Mouse (Mus musculus): ENCODE data around the gene Alg11. TPM values are rescaled to one million over a fixed set of nuclear protein-coding genes. Genes with fewer than 3 reads are reported as not detected.

Gene Alg11
- 33.8 and 34.8 TPM in 2 replicates for polyA plus RNA-seq (2011; ENCODE audit: insufficient read length, low read depth, missing spikeins)

DNA sequence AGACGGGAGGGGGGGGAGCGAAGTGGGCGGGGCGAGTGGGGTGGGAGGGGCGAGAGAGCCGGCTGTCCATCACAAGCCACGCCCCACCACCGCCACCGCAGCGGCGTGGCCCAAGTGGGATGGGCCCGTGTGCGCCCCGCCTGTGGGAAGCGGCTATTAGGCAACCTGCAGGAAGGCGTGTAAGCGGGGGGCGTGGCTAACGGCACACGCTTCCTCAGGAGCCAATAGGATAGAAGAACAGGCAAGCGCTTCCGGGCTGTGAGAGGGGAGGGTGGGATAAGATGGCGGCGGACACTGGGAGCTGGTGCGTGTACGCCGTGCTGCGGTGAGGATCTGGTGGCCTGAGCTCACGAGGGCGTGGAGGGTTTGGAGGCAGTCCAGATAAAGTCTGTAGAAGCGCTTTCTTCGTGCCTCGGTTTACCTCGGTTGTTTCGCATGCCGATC, at the start of gene Alg11:
Gene Alg11, plus strand, starts transcription at position 276 of the 444 bp plus-strand sequence.
- Histone ChIP-seq H3K27ac (ENCODE audit: insufficient read depth, low read length) (no peak within 1 kb of the TSS), H3K4me3 (ENCODE audit: insufficient read depth, low read length) (peak within 1 kb of the TSS; percentile 97), H3K4me1 (ENCODE audit: control insufficient read depth, insufficient read depth, low read length) (no peaks in the 10 kb centered on the region)
- TF ChIP-seq CTCF (IDR thresholded peaks at IDR 0.05; ENCODE audit: borderline replicate concordance, insufficient read depth, low read length): no peak
- peak; percentile 97 for TF ChIP-seq POLR2A (IDR thresholded peaks at IDR 0.05; ENCODE audit: low read depth, low read length)

DNA sequence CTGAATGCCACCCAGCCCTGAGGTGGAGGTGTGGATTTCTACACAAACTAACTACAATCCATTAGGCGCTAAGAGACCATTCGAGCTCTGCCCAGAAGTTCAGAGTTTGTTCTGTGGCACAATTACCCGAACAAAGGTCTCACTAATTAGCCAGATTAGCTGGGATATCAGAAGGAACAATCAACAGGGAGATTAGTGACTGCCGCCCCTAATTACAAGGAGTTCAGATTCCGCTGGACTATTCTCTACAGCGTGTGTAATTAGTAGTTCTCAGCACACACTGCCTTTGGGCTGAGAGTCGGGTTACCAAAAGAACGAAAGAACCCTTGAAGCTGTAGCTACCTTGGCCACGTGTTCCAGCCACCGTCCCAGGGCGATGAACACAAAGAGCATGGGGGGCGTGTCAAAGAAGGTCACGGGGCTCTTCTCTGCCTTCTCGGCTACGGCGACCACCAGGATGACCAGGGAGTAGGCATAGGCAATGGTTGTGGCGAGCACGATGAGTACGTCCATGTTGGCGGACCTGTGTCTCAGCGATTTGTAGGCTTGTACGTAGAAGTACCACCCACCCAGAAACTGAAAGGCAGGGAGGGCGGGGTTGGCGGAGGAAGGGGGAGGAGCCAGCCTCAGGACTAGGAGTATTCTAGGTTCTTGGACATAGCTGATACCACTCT, 47.4 kb upstream of the Alg11 start:
- TF ChIP-seq POLR2A (IDR thresholded peaks at IDR 0.05; ENCODE audit: low read depth, low read length) (no peak), CTCF (IDR thresholded peaks at IDR 0.05; ENCODE audit: borderline replicate concordance, insufficient read depth, low read length) (no peak)
- Histone ChIP-seq H3K27ac (ENCODE audit: insufficient read depth, low read length) (no peak overlapping the region), H3K4me1 (ENCODE audit: control insufficient read depth, insufficient read depth, low read length) (no peaks in the 10 kb centered on the region), H3K4me3 (ENCODE audit: insufficient read depth, low read length) (no peak overlapping the region)

DNA sequence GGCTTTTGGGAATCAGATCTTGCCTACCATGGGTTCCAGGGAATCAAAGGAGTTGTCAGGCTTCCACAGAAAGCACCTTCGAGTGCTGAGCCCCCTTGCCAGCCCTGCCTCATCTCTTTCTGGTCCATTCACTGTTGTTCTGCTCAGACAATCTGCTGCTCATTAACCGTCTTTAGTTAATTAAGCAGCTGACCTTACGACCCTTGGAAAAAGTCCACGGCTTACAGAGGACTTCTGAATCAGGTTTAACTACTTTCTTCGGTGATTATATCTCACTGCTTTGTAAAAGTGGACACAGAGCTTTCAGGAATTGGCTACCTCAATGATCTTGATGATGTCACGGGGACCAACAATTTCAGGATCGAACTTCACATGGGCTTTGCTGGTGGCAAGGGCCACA, 42.8 kb upstream of the Alg11 start:
- TF ChIP-seq POLR2A (IDR thresholded peaks at IDR 0.05; ENCODE audit: low read depth, low read length): no peak
- TF ChIP-seq CTCF (IDR thresholded peaks at IDR 0.05; ENCODE audit: borderline replicate concordance, insufficient read depth, low read length): no peak
- no peak overlapping the region for H3K27ac ChIP-seq (ENCODE audit: insufficient read depth, low read length)
- no peaks in the 10 kb centered on the region for H3K4me1 ChIP-seq (ENCODE audit: control insufficient read depth, insufficient read depth, low read length)
- H3K4me3 ChIP-seq (ENCODE audit: insufficient read depth, low read length): no peak overlapping the region

DNA sequence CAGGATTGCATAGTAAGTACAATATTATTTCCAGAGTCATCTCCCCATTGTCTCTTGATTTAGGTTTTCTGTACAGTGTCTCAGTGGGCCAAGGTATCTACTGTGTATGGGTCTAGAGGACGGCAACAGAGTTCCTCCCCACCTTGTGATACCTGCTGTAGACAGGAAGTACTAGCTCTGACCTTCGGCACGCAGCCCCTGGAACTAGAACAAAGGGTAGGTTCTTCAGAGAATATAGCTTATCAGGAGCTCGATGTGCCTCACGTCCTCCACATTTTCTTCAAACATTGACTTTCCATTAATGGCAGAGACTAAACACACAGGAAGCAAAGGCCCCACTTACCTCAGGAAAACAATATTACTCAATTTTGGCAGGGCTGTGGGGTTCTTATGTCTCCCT, 41.0 kb upstream of the Alg11 start:
- Histone ChIP-seq H3K4me3 (ENCODE audit: insufficient read depth, low read length) (no peak overlapping the region), H3K27ac (ENCODE audit: insufficient read depth, low read length) (no peak overlapping the region), H3K4me1 (ENCODE audit: control insufficient read depth, insufficient read depth, low read length) (no peaks in the 10 kb centered on the region)
- TF ChIP-seq POLR2A (IDR thresholded peaks at IDR 0.05; ENCODE audit: low read depth, low read length) (no peak), CTCF (IDR thresholded peaks at IDR 0.05; ENCODE audit: borderline replicate concordance, insufficient read depth, low read length) (no peak)

DNA sequence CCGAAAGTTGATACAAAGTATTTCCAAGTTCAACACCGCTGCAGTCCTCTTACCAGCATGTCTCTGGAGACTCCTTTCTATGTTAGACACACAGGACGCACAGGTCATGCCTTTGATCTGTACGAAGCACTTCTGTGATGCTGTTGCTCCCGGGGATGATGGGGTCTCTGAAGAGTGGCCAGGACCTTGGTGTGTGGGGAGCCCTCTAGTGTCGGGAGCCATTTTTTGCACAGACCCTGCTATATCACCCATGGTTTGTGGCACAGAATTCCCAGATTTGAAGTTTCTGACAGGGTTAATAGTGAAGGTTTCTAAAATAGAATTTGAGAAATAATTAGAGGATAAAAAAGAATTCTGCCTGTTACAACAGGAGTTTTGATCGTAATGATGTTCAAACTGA, 38.3 kb upstream of the Alg11 start:
- H3K27ac ChIP-seq (ENCODE audit: insufficient read depth, low read length): no peak overlapping the region
- no peaks in the 10 kb centered on the region for H3K4me1 ChIP-seq (ENCODE audit: control insufficient read depth, insufficient read depth, low read length)
- H3K4me3 ChIP-seq (ENCODE audit: insufficient read depth, low read length): no peak overlapping the region
- TF ChIP-seq POLR2A (IDR thresholded peaks at IDR 0.05; ENCODE audit: low read depth, low read length): no peak
- TF ChIP-seq CTCF (IDR thresholded peaks at IDR 0.05; ENCODE audit: borderline replicate concordance, insufficient read depth, low read length): no peak

DNA sequence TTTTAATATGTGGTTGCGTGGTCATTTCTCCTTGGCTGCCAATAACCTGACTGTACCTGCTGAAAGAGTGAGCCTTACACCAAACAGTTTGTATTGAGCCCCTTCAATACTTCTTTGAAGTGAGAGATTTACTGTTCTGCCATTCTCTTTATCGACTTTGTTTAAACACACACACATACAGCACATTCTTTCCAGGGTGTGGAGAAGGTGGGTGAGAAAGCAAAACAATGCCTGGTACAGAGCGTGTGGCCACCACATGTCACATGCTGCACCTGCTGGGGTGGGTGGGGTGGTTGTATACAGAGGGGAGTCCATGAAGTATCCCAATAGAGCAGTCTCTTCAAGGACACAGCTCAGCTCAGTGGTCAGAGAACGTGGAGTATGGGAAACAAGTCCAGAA, 35.3 kb upstream of the Alg11 start:
- Histone ChIP-seq H3K4me3 (ENCODE audit: insufficient read depth, low read length) (no peak overlapping the region), H3K27ac (ENCODE audit: insufficient read depth, low read length) (no peak overlapping the region), H3K4me1 (ENCODE audit: control insufficient read depth, insufficient read depth, low read length) (no peaks in the 10 kb centered on the region)
- TF ChIP-seq POLR2A (IDR thresholded peaks at IDR 0.05; ENCODE audit: low read depth, low read length) (no peak), CTCF (IDR thresholded peaks at IDR 0.05; ENCODE audit: borderline replicate concordance, insufficient read depth, low read length) (no peak)

DNA sequence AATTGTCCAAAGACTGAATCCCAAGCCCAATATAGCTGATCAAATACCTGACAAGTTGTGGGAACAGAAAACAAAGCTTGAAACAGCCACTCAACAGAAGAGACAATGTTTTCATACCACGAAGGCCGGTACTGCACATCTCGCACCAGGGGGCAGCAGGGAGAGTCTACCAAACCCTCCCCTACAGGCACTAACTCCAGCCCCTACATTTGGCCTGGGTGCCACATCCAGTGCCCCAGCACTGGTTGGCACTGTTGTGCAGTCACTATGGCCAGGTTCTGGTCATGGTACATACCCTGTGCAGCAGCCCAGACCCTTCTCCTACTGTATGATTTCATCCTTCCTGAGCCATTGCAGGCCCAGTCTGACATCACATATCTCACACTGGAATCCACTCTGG, 31.5 kb upstream of the Alg11 start:
- TF ChIP-seq POLR2A (IDR thresholded peaks at IDR 0.05; ENCODE audit: low read depth, low read length): no peak
- no peak overlapping the region for H3K27ac ChIP-seq (ENCODE audit: insufficient read depth, low read length)
- H3K4me3 ChIP-seq (ENCODE audit: insufficient read depth, low read length): no peak overlapping the region
- no peaks in the 10 kb centered on the region for H3K4me1 ChIP-seq (ENCODE audit: control insufficient read depth, insufficient read depth, low read length)

DNA sequence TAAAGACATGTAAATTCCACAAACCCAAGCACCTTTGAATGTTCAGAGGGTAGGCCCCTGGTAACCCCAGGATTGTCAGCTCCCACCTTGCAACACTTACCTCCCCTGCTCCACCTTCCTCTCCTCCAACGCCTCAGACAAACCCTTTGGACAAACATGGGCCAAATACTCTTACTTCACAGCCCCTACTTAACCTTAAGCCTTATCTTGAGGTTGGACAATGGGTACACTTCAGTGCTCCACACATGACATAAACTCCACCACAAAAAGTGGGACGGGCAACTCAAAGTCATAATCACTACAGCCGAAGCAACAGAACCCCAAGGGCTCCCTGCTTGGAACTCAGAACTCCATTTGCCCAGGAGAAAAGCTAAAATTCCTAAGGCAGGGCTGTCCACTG, 29.5 kb upstream of the Alg11 start:
- Histone ChIP-seq H3K4me1 (ENCODE audit: control insufficient read depth, insufficient read depth, low read length) (no peaks in the 10 kb centered on the region), H3K27ac (ENCODE audit: insufficient read depth, low read length) (no peak overlapping the region), H3K4me3 (ENCODE audit: insufficient read depth, low read length) (no peak overlapping the region)
- TF ChIP-seq CTCF (IDR thresholded peaks at IDR 0.05; ENCODE audit: borderline replicate concordance, insufficient read depth, low read length) (no peak), POLR2A (IDR thresholded peaks at IDR 0.05; ENCODE audit: low read depth, low read length) (no peak)

DNA sequence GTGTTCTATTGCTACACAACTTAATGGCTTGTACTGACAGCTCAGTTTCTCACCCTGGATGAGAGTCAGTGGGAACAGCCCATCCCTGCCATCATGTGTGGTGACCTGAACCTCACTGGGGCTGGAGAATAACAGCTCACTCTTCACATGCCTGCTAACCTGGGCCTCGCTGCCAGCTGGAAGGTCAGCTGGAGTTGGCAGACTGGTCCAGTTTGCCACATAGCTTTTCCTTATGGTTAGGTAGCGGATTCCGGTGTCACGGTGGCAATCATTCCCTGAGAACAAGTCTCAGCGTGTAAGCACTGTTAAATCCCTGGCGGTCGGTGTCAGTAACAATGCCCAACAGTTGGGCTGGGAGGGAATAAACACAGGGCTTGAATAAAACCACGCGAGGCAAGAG, 24.4 kb upstream of the Alg11 start:
- Histone ChIP-seq H3K27ac (ENCODE audit: insufficient read depth, low read length) (no peak overlapping the region), H3K4me3 (ENCODE audit: insufficient read depth, low read length) (no peak overlapping the region), H3K4me1 (ENCODE audit: control insufficient read depth, insufficient read depth, low read length) (no peaks in the 10 kb centered on the region)
- TF ChIP-seq CTCF (IDR thresholded peaks at IDR 0.05; ENCODE audit: borderline replicate concordance, insufficient read depth, low read length) (no peak), POLR2A (IDR thresholded peaks at IDR 0.05; ENCODE audit: low read depth, low read length) (no peak)

DNA sequence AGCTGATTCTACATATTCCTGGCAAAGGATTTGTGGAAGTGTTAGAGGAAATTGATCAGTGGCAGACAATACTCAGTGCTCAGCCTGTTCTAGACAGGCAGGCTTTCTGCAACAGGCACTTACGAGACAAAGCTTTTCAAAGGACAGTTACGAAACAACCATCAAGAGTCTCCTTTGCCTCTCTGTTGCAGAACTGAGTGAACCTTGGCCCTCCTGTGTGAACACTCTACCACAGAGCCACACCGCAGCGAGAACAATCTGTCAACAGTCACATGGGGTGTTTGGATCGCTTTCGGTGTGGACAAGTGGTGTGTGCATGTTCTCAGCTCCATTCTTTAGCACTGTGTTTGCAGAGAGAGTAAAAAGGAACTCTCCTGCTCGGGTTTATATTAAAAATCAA, 23.5 kb upstream of the Alg11 start:
- Histone ChIP-seq H3K4me3 (ENCODE audit: insufficient read depth, low read length) (no peak overlapping the region), H3K27ac (ENCODE audit: insufficient read depth, low read length) (no peak overlapping the region), H3K4me1 (ENCODE audit: control insufficient read depth, insufficient read depth, low read length) (no peaks in the 10 kb centered on the region)
- TF ChIP-seq CTCF (IDR thresholded peaks at IDR 0.05; ENCODE audit: borderline replicate concordance, insufficient read depth, low read length) (no peak), POLR2A (IDR thresholded peaks at IDR 0.05; ENCODE audit: low read depth, low read length) (no peak)

Measured in embryonic fibroblast, embryonic 13.5 days (primary cell).